Mouse (Mus musculus) cerebellum, adult 9-10 months (tissue): ENCODE results near the gene Brinp1.

Experiments
- DNase-seq: peaks from one replicate; pipeline ENCODE4 v3.0.0; 2022

The Brinp1 gene

GRCm38 (mm10) chr4:68954322-68954901, at the start of gene Brinp1:
Gene Brinp1 (minus strand): TSS chr4:68954397.
- DNase-seq, result peak; percentile 94

- no peak for DNase-seq
Observed at GRCm38 (mm10) chr4:68957265-68957664, 3.1 kb upstream of the Brinp1 start.

- peak; percentile 11 for DNase-seq
Observed at GRCm38 (mm10) chr4:68955621-68956020, 1.4 kb upstream of the Brinp1 start.

- peak; percentile 58 for DNase-seq
Observed at GRCm38 (mm10) chr4:68953667-68954321, 403 bp downstream of the Brinp1 start.

- DNase-seq, result peak; percentile 81
Observed at GRCm38 (mm10) chr4:68953131-68953551, 1.1 kb downstream of the Brinp1 start.

GRCm38 (mm10) chr4:68950556-68950955, 3.6 kb downstream of the Brinp1 start:
- peak; percentile 97 for DNase-seq

GRCm38 (mm10) chr4:68942938-68943337, 11.3 kb downstream of the Brinp1 start:
- DNase-seq, result no peak

GRCm38 (mm10) chr4:68930022-68930421, 24.2 kb downstream of the Brinp1 start:
- peak; percentile 53 for DNase-seq

- DNase-seq, result no peak
Observed at GRCm38 (mm10) chr4:68926091-68926490, 28.1 kb downstream of the Brinp1 start.

- DNase-seq, result no peak
Observed at GRCm38 (mm10) chr4:68922944-68923343, 31.3 kb downstream of the Brinp1 start.

GRCm38 (mm10) chr4:68922504-68922903, 31.7 kb downstream of the Brinp1 start:
- DNase-seq, result no peak

GRCm38 (mm10) chr4:68920127-68920526, 34.1 kb downstream of the Brinp1 start:
- DNase-seq, result no peak

GRCm38 (mm10) chr4:68910942-68911341, 43.3 kb downstream of the Brinp1 start:
- DNase-seq, result no peak

- peak; percentile 47 for DNase-seq
Observed at GRCm38 (mm10) chr4:68906417-68907210, 47.6 kb downstream of the Brinp1 start.

GRCm38 (mm10) chr4:68890526-68890925, 63.7 kb downstream of the Brinp1 start:
- no peak for DNase-seq

- DNase-seq, result no peak
Observed at GRCm38 (mm10) chr4:68886276-68886675, 67.9 kb downstream of the Brinp1 start.

GRCm38 (mm10) chr4:68872028-68872427, 82.2 kb downstream of the Brinp1 start:
- no peak for DNase-seq

GRCm38 (mm10) chr4:68865135-68865767, 88.9 kb downstream of the Brinp1 start:
- peak; percentile 56 for DNase-seq

GRCm38 (mm10) chr4:68864668-68865067, 89.5 kb downstream of the Brinp1 start:
- DNase-seq, result peak; percentile 59

- DNase-seq, result peak; percentile 75
Observed at GRCm38 (mm10) chr4:68856868-68857267, 97.3 kb downstream of the Brinp1 start.

- DNase-seq, result no peak
Observed at GRCm38 (mm10) chr4:68849671-68850070, 104.5 kb downstream of the Brinp1 start.

- peak; percentile 51 for DNase-seq
Observed at GRCm38 (mm10) chr4:68846976-68847375, 107.2 kb downstream of the Brinp1 start.

GRCm38 (mm10) chr4:68845964-68846363, 108.2 kb downstream of the Brinp1 start:
- DNase-seq, result peak; percentile 48
